Mouse (Mus musculus) neural tube, embryonic 15.5 days (tissue): ENCODE measurements around the gene Rpl14. TPM values are rescaled to one million over a fixed set of nuclear protein-coding genes. Genes with fewer than 3 reads are reported as not detected.
A peak's percentile ranks its signal among the peaks of the same experiment; 100 is the strongest.

ENCODE experiments used
- ATAC-seq: fragments of 200-750 bp; cut with Nextera tagmentation; 2 replicates; pipeline ENCODE4 v1.8.0; 2017; ENCODE audit warnings: mild to moderate bottlenecking, moderate TSS enrichment, moderate library complexity; ENCODE audit not compliant: low FRiP score
- H3K27ac ChIP-seq: fragments of 300-500 bp; sonication (generic); replicated peaks from 2 replicates; pipeline ENCODE4 v1.5.1; 2015; ENCODE audit warnings: mild to moderate bottlenecking, inconsistent platforms
- H3K27me3 ChIP-seq: fragments of 300-500 bp; sonication (generic); replicated peaks from 2 replicates; pipeline ENCODE4 v1.6.1; 2015; ENCODE audit warnings: inconsistent platforms
- H3K36me3 ChIP-seq: fragments of 300-500 bp; sonication (generic); 2 replicates; pipeline ENCODE4 v1.6.1; 2015; ENCODE audit warnings: inconsistent platforms
- H3K4me1 ChIP-seq: fragments of 300-500 bp; sonication (generic); 2 replicates; pipeline ENCODE4 v1.6.1; 2015; ENCODE audit warnings: inconsistent platforms
- H3K4me2 ChIP-seq: fragments of 300-500 bp; sonication (generic); 2 replicates; pipeline ENCODE4 v1.6.1; 2015; ENCODE audit warnings: inconsistent platforms, mild to moderate bottlenecking, moderate library complexity
- H3K4me3 ChIP-seq: fragments of 300-500 bp; sonication (generic); replicated peaks from 2 replicates; pipeline ENCODE4 v1.5.1; 2015; ENCODE audit warnings: mild to moderate bottlenecking, inconsistent platforms
- H3K9ac ChIP-seq: fragments of 300-500 bp; sonication (generic); replicated peaks from 2 replicates; pipeline ENCODE4 v1.6.1; 2015; ENCODE audit warnings: mild to moderate bottlenecking, inconsistent platforms
- H3K9me3 ChIP-seq: fragments of 300-500 bp; sonication (generic); replicated peaks from 2 replicates; pipeline ENCODE4 v1.6.1; 2016; ENCODE audit warnings: inconsistent platforms
- WGBS: fragments of 180-500 bp; shearing (Covaris S2); methylation state at CpG from one replicate; pipeline ENCODE4 v1.1.7; 2015; ENCODE audit warnings: mixed read lengths; 5-methylcytosine and 5-hydroxymethylcytosine counted together
- polyA plus RNA-seq: library from polyadenylated mRNA; unstranded; fragments of >200 nt; fragmentation: Nextera tagmentation; extraction: Ambion mirVana; gene quantifications from 2 replicates; pipeline ENCODE4 v1.2.1, GENCODE M21; 2015

Gene Rpl14
- polyA plus RNA-seq, 1 experiment from 2014 or later = 431 TPM

GRCm38 (mm10) chr9:120619347-120619708, 48.1 kb downstream of the Rpl14 start:
- 6% methylated on average over 10 of the region's 10 CpGs for WGBS
- peak overlapping the region; percentile 23 for H3K4me3 ChIP-seq

GRCm38 (mm10) chr9:120619709-120620408, 48.6 kb downstream of the Rpl14 start:
- Histone ChIP-seq H3K9me3 (peaks cover 10% of the 10 kb centered on the region), H3K4me2 (peak overlapping the region; percentile 55), H3K9ac (0 out of 2 replicates have a peak overlapping the region, but pooled peaks have one; percentile 32), H3K4me3 (peak overlapping the region; percentile 23), H3K27me3 (no peaks in the 10 kb centered on the region), H3K27ac (peak overlapping the region; percentile 72), H3K36me3 (no peaks in the 10 kb centered on the region), H3K4me1 (peaks cover 19% of the 10 kb centered on the region)
- 9% methylated on average over 26 of the region's 26 CpGs for WGBS
- ATAC-seq = peak; percentile 72; the same call in 1 of the 2 replicates

More at GRCm38 (mm10) chr9:120619347-120619708, 48.1 kb downstream of the Rpl14 start:
- 0 out of 2 replicates have a peak overlapping the region, but pooled peaks have one; percentile 32 for H3K9ac ChIP-seq
- H3K36me3 ChIP-seq = no peaks in the 10 kb centered on the region
- H3K27ac ChIP-seq = peak overlapping the region; percentile 72
- ATAC-seq = peak; percentile 31; the same call in 1 of the 2 replicates
- peak overlapping the region; percentile 55 for H3K4me2 ChIP-seq
- no peaks in the 10 kb centered on the region for H3K27me3 ChIP-seq
- H3K9me3 ChIP-seq = peaks cover 10% of the 10 kb centered on the region
- H3K4me1 ChIP-seq = peaks cover 19% of the 10 kb centered on the region

- no peak overlapping the region for H3K4me2 ChIP-seq
- peak overlapping the region; percentile 72; the same call in 1 of the 2 replicates for H3K27ac ChIP-seq
- 24% methylated on average over 4 of the region's 4 CpGs for WGBS
Observed at GRCm38 (mm10) chr9:120620409-120620745, 49.1 kb downstream of the Rpl14 start.

More at GRCm38 (mm10) chr9:120620409-120620745, 49.1 kb downstream of the Rpl14 start:
- H3K36me3 ChIP-seq = no peaks in the 10 kb centered on the region
- peaks cover 19% of the 10 kb centered on the region for H3K4me1 ChIP-seq
- no peak overlapping the region for H3K4me3 ChIP-seq
- no peak overlapping the region for H3K9ac ChIP-seq
- H3K27me3 ChIP-seq = no peaks in the 10 kb centered on the region
- peaks cover 14% of the 10 kb centered on the region for H3K9me3 ChIP-seq
- ATAC-seq = no peak

Other genes with a start within 250 kb of the Rpl14 start
- 297 and 338 TPM in 2 replicates for gene Eif1b, start 79.2 kb upstream of the Rpl14 start, polyA plus RNA-seq
- gene Entpd3, start 31.6 kb upstream of the Rpl14 start, polyA plus RNA-seq = 4.8 and 5.0 TPM in 2 replicates